Mouse (Mus musculus) lung, embryonic 15.5 days (tissue): ENCODE results near the gene Igfals. TPM values are rescaled to one million over a fixed set of nuclear protein-coding genes. Genes with fewer than 3 reads are reported as not detected.

ENCODE experiments used
- ATAC-seq: fragments of 200-750 bp; cut with Nextera tagmentation; 2 replicates; pipeline ENCODE4 v1.8.0; 2017; ENCODE audit warnings: moderate number of reproducible peaks, borderline replicate concordance; ENCODE audit not compliant: low FRiP score, low TSS enrichment; ENCODE audit errors: extremely low read depth
- H3K27ac ChIP-seq: fragments of 300-500 bp; sonication (generic); 2 replicates; pipeline ENCODE4 v1.5.1; 2015; ENCODE audit warnings: moderate library complexity, mild to moderate bottlenecking, inconsistent platforms
- H3K27me3 ChIP-seq: fragments of 300-500 bp; sonication (generic); 2 replicates; pipeline ENCODE4 v1.6.1; 2015; ENCODE audit warnings: inconsistent platforms
- H3K36me3 ChIP-seq: fragments of 300-500 bp; sonication (generic); 2 replicates; pipeline ENCODE4 v1.6.1; 2015; ENCODE audit warnings: inconsistent platforms
- H3K4me1 ChIP-seq: fragments of 300-500 bp; sonication (generic); 2 replicates; pipeline ENCODE4 v1.6.1; 2015; ENCODE audit warnings: inconsistent platforms
- H3K4me2 ChIP-seq: fragments of 300-500 bp; sonication (generic); 2 replicates; pipeline ENCODE4 v1.6.1; 2015; ENCODE audit warnings: inconsistent platforms, mild to moderate bottlenecking, moderate library complexity
- H3K4me3 ChIP-seq: fragments of 300-500 bp; sonication (generic); 2 replicates; pipeline ENCODE4 v1.5.1; 2015; ENCODE audit warnings: mild to moderate bottlenecking, inconsistent platforms
- H3K9ac ChIP-seq: fragments of 300-500 bp; sonication (generic); 2 replicates; pipeline ENCODE4 v1.6.1; 2015; ENCODE audit warnings: inconsistent platforms
- H3K9me3 ChIP-seq: fragments of 300-500 bp; sonication (generic); 2 replicates; pipeline ENCODE4 v1.6.1; 2016; ENCODE audit warnings: inconsistent platforms
- WGBS: fragments of 180-500 bp; shearing (Covaris S2); methylation state at CpG from one replicate; pipeline ENCODE4 v1.1.7; 2015; 5-methylcytosine and 5-hydroxymethylcytosine counted together
- polyA plus RNA-seq: library from polyadenylated mRNA; unstranded; fragments of >200 nt; fragmentation: Nextera tagmentation; extraction: Ambion mirVana; gene quantifications from 2 replicates; pipeline ENCODE4 v1.2.1, GENCODE M21; 2015

Igfals gene
- polyA plus RNA-seq, 1 experiment from 2014 or later: 1.00 TPM

DNA sequence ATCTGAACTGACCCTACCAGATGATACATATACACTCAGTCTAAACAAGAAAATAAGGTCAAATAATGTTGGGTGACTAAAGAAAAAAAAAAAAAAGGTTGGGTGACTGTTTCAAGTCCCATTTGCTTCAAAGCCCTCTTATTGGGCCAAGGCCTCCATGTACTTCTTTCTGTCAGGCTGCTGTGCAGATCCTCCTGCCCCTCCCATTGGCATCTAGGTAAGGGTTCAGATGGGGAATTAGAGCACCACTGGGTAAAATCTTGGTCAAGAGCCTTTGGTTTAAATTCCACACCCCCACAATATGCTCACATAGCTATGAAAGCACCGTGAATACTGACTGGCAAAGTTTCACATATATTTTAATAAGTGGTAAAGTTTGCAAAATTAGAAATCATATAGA is 57.4 kb downstream of the Igfals start:
- Histone ChIP-seq H3K4me2 (no peak overlapping the region), H3K27me3 (no peaks in the 10 kb centered on the region), H3K4me1 (no peaks in the 10 kb centered on the region), H3K9me3 (no peaks in the 10 kb centered on the region), H3K36me3 (peaks cover 92% of the 10 kb centered on the region), H3K9ac (no peak overlapping the region), H3K27ac (no peak overlapping the region), H3K4me3 (no peak overlapping the region)
- no peak for ATAC-seq
- WGBS: 92% methylated on average over 1 of the region's 1 CpGs

DNA sequence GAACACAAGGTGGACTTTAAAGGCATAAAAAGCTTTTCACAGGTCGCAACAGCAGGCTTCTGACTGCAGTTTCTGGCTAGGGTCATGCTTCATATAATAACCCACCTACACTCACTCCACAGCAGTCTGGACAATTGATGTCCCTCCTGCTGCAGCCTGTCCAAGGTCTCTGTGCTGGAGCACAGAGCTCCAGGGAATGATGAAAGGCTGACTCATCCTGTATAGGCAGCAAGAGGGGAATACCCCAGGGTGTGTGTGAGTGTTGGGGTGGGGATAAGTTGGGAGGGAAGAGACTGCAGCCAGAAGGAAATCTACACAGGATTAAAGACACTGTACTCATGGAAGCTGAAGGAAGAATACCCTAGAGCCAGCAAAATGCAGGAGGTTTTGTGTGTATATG is 63.7 kb downstream of the Igfals start:
- no peaks in the 10 kb centered on the region for H3K27me3 ChIP-seq
- WGBS: 88% methylated on average over 1 of the region's 1 CpGs
- H3K27ac ChIP-seq: no peak overlapping the region
- no peaks in the 10 kb centered on the region for H3K9me3 ChIP-seq
- peaks cover 34% of the 10 kb centered on the region for H3K36me3 ChIP-seq
- no peak for ATAC-seq
- peaks cover 4% of the 10 kb centered on the region for H3K4me1 ChIP-seq
- no peak overlapping the region for H3K9ac ChIP-seq
- H3K4me3 ChIP-seq: no peak overlapping the region
- no peak overlapping the region for H3K4me2 ChIP-seq

Other genes with a start within 250 kb of the Igfals start
- 48.2 and 53.5 TPM in 2 replicates for gene Tsc2, start 233.4 kb upstream of the Igfals start, polyA plus RNA-seq
- gene Nthl1, start 233.3 kb upstream of the Igfals start, polyA plus RNA-seq: 17.2 and 19.6 TPM in 2 replicates
- gene Slc9a3r2, start 215.7 kb upstream of the Igfals start, polyA plus RNA-seq: 87.3 and 92.4 TPM in 2 replicates
- 2.1 and 2.3 TPM in 2 replicates for gene Npw, start 207.5 kb upstream of the Igfals start, polyA plus RNA-seq
- 21.2 and 22.2 TPM in 2 replicates for gene Zfp598, start 196.3 kb upstream of the Igfals start, polyA plus RNA-seq
- 1.0 and 2.0 TPM in 2 replicates for gene Syngr3, start 176.0 kb upstream of the Igfals start, polyA plus RNA-seq
- gene Gfer, start 169.8 kb upstream of the Igfals start, polyA plus RNA-seq: 47.3 and 47.4 TPM in 2 replicates
- 3.5 and 5.1 TPM in 2 replicates for gene Noxo1, start 169.8 kb upstream of the Igfals start, polyA plus RNA-seq
- gene Tbl3, start 158.3 kb upstream of the Igfals start, polyA plus RNA-seq: 81.2 and 85.2 TPM in 2 replicates
- gene Rnf151, start 147.9 kb upstream of the Igfals start, polyA plus RNA-seq: 0.18 and 0.21 TPM in 2 replicates
- 1,576 and 1,662 TPM in 2 replicates for gene Rps2, start 147.9 kb upstream of the Igfals start, polyA plus RNA-seq
- 186 and 193 TPM in 2 replicates for gene Ndufb10, start 141.5 kb upstream of the Igfals start, polyA plus RNA-seq
- 0.18 TPM in 1 of 2 replicates, not detected in the other for gene Rpl3l, start 138.2 kb upstream of the Igfals start, polyA plus RNA-seq
- 30.7 and 36.7 TPM in 2 replicates for gene Msrb1, start 129.4 kb upstream of the Igfals start, polyA plus RNA-seq
- 2.5 and 3.4 TPM in 2 replicates for gene Hs3st6, start 113.0 kb upstream of the Igfals start, polyA plus RNA-seq
- gene Meiob, start 61.7 kb upstream of the Igfals start, polyA plus RNA-seq: not detected in 2 replicates
- gene Hagh, start 25.9 kb upstream of the Igfals start, polyA plus RNA-seq: 31.7 and 32.1 TPM in 2 replicates
- gene Fahd1, start 15.6 kb upstream of the Igfals start, polyA plus RNA-seq: 18.8 and 19.9 TPM in 2 replicates
- 54.4 and 56.6 TPM in 2 replicates for gene Nubp2, start 20.4 kb downstream of the Igfals start, polyA plus RNA-seq
- 41.7 and 44.2 TPM in 2 replicates for gene Spsb3, start 20.6 kb downstream of the Igfals start, polyA plus RNA-seq
- gene Eme2, start 29.1 kb downstream of the Igfals start, polyA plus RNA-seq: 28.5 and 30.4 TPM in 2 replicates
- 89.0 and 92.0 TPM in 2 replicates for gene Mrps34, start 29.1 kb downstream of the Igfals start, polyA plus RNA-seq
- 67.1 and 78.5 TPM in 2 replicates for gene Nme3, start 30.5 kb downstream of the Igfals start, polyA plus RNA-seq
- 24.0 and 27.6 TPM in 2 replicates for gene Mapk8ip3, start 71.0 kb downstream of the Igfals start, polyA plus RNA-seq
- gene Jpt2, start 94.7 kb downstream of the Igfals start, polyA plus RNA-seq: 186 and 189 TPM in 2 replicates
- gene Cramp1l, start 149.8 kb downstream of the Igfals start, polyA plus RNA-seq: 6.3 and 7.6 TPM in 2 replicates
- gene Ift140, start 150.1 kb downstream of the Igfals start, polyA plus RNA-seq: 17.0 and 18.1 TPM in 2 replicates
- 88.2 and 93.2 TPM in 2 replicates for gene Tmem204, start 217.6 kb downstream of the Igfals start, polyA plus RNA-seq
- gene Telo2, start 250.0 kb downstream of the Igfals start, polyA plus RNA-seq: 42.2 and 46.3 TPM in 2 replicates